Comparison of ENCODE assay signal across 8 mouse cellular contexts in genomic region chr3:96501391-96502115, GRCm38 (mm10). TPM values are rescaled to one million over a fixed set of nuclear protein-coding genes. Genes with fewer than 3 reads are reported as not detected.
DNase-seq lines count a peak whose midpoint lies in the region; ATAC-seq and TF ChIP-seq lines count a peak whose summit lies in the region.

No protein-coding gene starts in this region.

- no peaks in the 10 kb centered on the region for H3K9me3 ChIP-seq in heart, embryonic 12.5 days (replicated peaks)
- H3K9me3 ChIP-seq in kidney, postnatal 0 days (replicated peaks; ENCODE audit: low read length): no peaks in the 10 kb centered on the region
- H3K9me3 ChIP-seq in liver, embryonic 11.5 days (ENCODE audit: control insufficient read depth, low read length): no peaks in the 10 kb centered on the region

- H3K79me3 ChIP-seq in C2C12 (ENCODE audit: low read depth): no peaks in the 10 kb centered on the region

- H3K27me3 ChIP-seq in C2C12 (ENCODE audit: control insufficient read depth, insufficient read depth, insufficient read length): no peaks in the 10 kb centered on the region
- no peaks in the 10 kb centered on the region for H3K27me3 ChIP-seq in heart, embryonic 12.5 days (replicated peaks)
- no peaks in the 10 kb centered on the region for H3K27me3 ChIP-seq in kidney, postnatal 0 days (ENCODE audit: insufficient read depth, low read length)
- no peaks in the 10 kb centered on the region for H3K27me3 ChIP-seq in liver, embryonic 11.5 days (replicated peaks; ENCODE audit: control insufficient read depth, insufficient read depth, low read length)
- H3K27me3 ChIP-seq in myocyte (ENCODE audit: control insufficient read depth, insufficient read depth, insufficient read length): no peaks in the 10 kb centered on the region

- H3K36me3 ChIP-seq in C2C12 (ENCODE audit: control insufficient read depth, insufficient read depth) (no peaks in the 10 kb centered on the region), myocyte (ENCODE audit: control insufficient read depth, insufficient read depth) (no peaks in the 10 kb centered on the region)
- H3K36me3 ChIP-seq in heart, embryonic 12.5 days: no peaks in the 10 kb centered on the region
- no peaks in the 10 kb centered on the region for H3K36me3 ChIP-seq in kidney, postnatal 0 days (ENCODE audit: insufficient read depth, low read length)
- no peaks in the 10 kb centered on the region for H3K36me3 ChIP-seq in liver, embryonic 11.5 days (ENCODE audit: control insufficient read depth, insufficient read depth, low read length)

- no peak for TF ChIP-seq POLR2A in brain, embryonic 14.5 days (IDR thresholded peaks at IDR 0.05; ENCODE audit: borderline replicate concordance, extremely low read depth, insufficient read depth, insufficient read length, poor library complexity, severe bottlenecking)
- TF ChIP-seq POLR2A in myocyte (IDR thresholded peaks at IDR 0.05; ENCODE audit: insufficient read length, low read depth): no peak

- H3K9ac ChIP-seq in heart, embryonic 12.5 days: peak overlapping the region; percentile 80
- H3K9ac ChIP-seq in kidney, postnatal 0 days (ENCODE audit: low read depth, low read length): peak overlapping the region; percentile 74
- peak overlapping the region; percentile 76 for H3K9ac ChIP-seq in liver, embryonic 11.5 days (ENCODE audit: low read depth, low read length)

- H3K4me2 ChIP-seq in heart, embryonic 12.5 days: peak overlapping the region; percentile 88
- peak overlapping the region; percentile 81 for H3K4me2 ChIP-seq in kidney, postnatal 0 days (ENCODE audit: low read length)
- H3K4me2 ChIP-seq in liver, embryonic 11.5 days: peak overlapping the region; percentile 97
- H3K4me2 ChIP-seq in myocyte (ENCODE audit: low read depth): peak overlapping the region; percentile 96

- ATAC-seq in erythroblast, adult 5-6 weeks (replicated peaks; ENCODE audit: low FRiP score, poor library complexity, severe bottlenecking): peak; percentile 27
- peak; percentile 82 for ATAC-seq in heart, embryonic 12.5 days (ENCODE audit: insufficient number of reproducible peaks, low FRiP score)
- peak; percentile 64 for ATAC-seq in kidney, postnatal 0 days (replicated peaks; ENCODE audit: low FRiP score, low read depth)
- ATAC-seq in liver, embryonic 11.5 days (replicated peaks; ENCODE audit: low FRiP score): peak; percentile 61

- peak; percentile 92 for DNase-seq in brain, embryonic 14.5 days (ENCODE audit: low read depth)
- peak; percentile 83 for DNase-seq in kidney, postnatal 0 days (ENCODE audit: low spot score)
- peak; percentile 89 for DNase-seq in liver, embryonic 11.5 days (ENCODE audit: low spot score)
- DNase-seq in spleen, postnatal 4 days (ENCODE audit: low spot score in 2 of 2): peak; percentile 90 to 97

- TF ChIP-seq CTCF in C2C12 (IDR thresholded peaks at IDR 0.05; ENCODE audit: control insufficient read depth, insufficient read depth, insufficient read length): no peak
- TF ChIP-seq CTCF in brain, embryonic 14.5 days (IDR thresholded peaks at IDR 0.05; ENCODE audit: borderline replicate concordance, extremely low read depth, insufficient read depth, insufficient read length): no peak
- TF ChIP-seq CTCF in kidney, postnatal 0 days (IDR thresholded peaks at IDR 0.05; ENCODE audit: low read depth): no peak

- WGBS in heart, embryonic 12.5 days: under 1% methylated on average over 32 of the region's 32 CpGs
- under 1% methylated on average over 32 of the region's 32 CpGs for WGBS in kidney, postnatal 0 days
- WGBS in liver, embryonic 11.5 days: under 1% methylated on average over 32 of the region's 32 CpGs

- H3K4me1 ChIP-seq in heart, embryonic 12.5 days (replicated peaks): no peaks in the 10 kb centered on the region
- 0 out of 2 replicates have a peak, but pooled peaks cover 3% of the 10 kb centered on the region for H3K4me1 ChIP-seq in kidney, postnatal 0 days (replicated peaks; ENCODE audit: insufficient read depth, low read length)
- peaks cover 3% of the 10 kb centered on the region; the same call in 1 of the 2 replicates for H3K4me1 ChIP-seq in liver, embryonic 11.5 days (replicated peaks; ENCODE audit: control insufficient read depth, insufficient read depth, low read length)

- H3K4me3 ChIP-seq in C2C12 (ENCODE audit: insufficient read depth, poor library complexity, severe bottlenecking): peak overlapping the region; percentile 51
- H3K4me3 ChIP-seq in heart, embryonic 12.5 days: peak overlapping the region; percentile 70
- peak overlapping the region; percentile 65 for H3K4me3 ChIP-seq in kidney, postnatal 0 days (replicated peaks; ENCODE audit: low read depth, low read length)
- H3K4me3 ChIP-seq in liver, embryonic 11.5 days (ENCODE audit: low read depth, low read length): peak overlapping the region; percentile 73
- H3K4me3 ChIP-seq in myocyte: peak overlapping the region; percentile 82

- H3K27ac ChIP-seq in heart, embryonic 12.5 days (ENCODE audit: poor library complexity, severe bottlenecking): peak overlapping the region; percentile 77
- peak overlapping the region; percentile 95 for H3K27ac ChIP-seq in kidney, postnatal 0 days
- peak overlapping the region; percentile 67 for H3K27ac ChIP-seq in liver, embryonic 11.5 days (ENCODE audit: low read depth, low read length)

- H3ac ChIP-seq in C2C12 (ENCODE audit: control insufficient read depth, insufficient read length, low read depth): peak overlapping the region; percentile 54
- H3ac ChIP-seq in myocyte (ENCODE audit: control insufficient read depth, insufficient read length): no peak overlapping the region

- H3K79me2 ChIP-seq in C2C12 (ENCODE audit: control insufficient read depth, insufficient read depth) (no peaks in the 10 kb centered on the region), myocyte (ENCODE audit: control insufficient read depth, insufficient read depth) (no peaks in the 10 kb centered on the region)

TF ChIP-seq in C2C12, 6 proteins besides CTCF, POLR2A, EP300 and RAD21:
- TF ChIP-seq MYOG (IDR thresholded peaks at IDR 0.05; ENCODE audit: control insufficient read depth, extremely low read depth, insufficient read length) (no peak), CEBPB (IDR thresholded peaks at IDR 0.05; ENCODE audit: low read depth) (no peak), USF1 (IDR thresholded peaks at IDR 0.05; ENCODE audit: low read depth) (no peak), MYOD1 (IDR thresholded peaks at IDR 0.05; ENCODE audit: control insufficient read depth, insufficient read length, low read depth) (no peak), MAX (IDR thresholded peaks at IDR 0.05) (no peak), FOSL1 (IDR thresholded peaks at IDR 0.05; ENCODE audit: insufficient read depth, low read length, poor library complexity, severe bottlenecking) (no peak)

TF ChIP-seq in myocyte, 11 proteins besides CTCF, POLR2A, EP300 and RAD21:
- no peak for TF ChIP-seq SRF (IDR thresholded peaks at IDR 0.05; ENCODE audit: control insufficient read depth, insufficient read length, low read depth)

RNA-seq across cellular contexts. Expression of gene Hfe2, which starts 23.4 kb away (rescaled TPM):
- polyA plus RNA-seq in C2C12 (2012; fragmentation: generic; extraction: Trizol) (0.23 TPM), myocyte (2012; fragmentation: generic; extraction: Trizol) (116 TPM)
- 0.58 and 0.66 TPM in 2 replicates for polyA plus RNA-seq in brain, embryonic 14.5 days (2012; rRNA removed)
- not detected in 2 replicates for total RNA-seq in erythroblast, adult 5-6 weeks (2015; ENCODE audit: low replicate concordance)
- 0.17 TPM in 1 of 2 replicates, not detected in the other for total RNA-seq in erythroblast, adult 5-6 weeks (2017; ENCODE audit: low replicate concordance)
- polyA plus RNA-seq in heart, embryonic 12.5 days (2016; fragmentation: Nextera tagmentation; extraction: Ambion mirVana): 7.9 and 9.2 TPM in 2 replicates
- 0.07 and 0.10 TPM in 2 replicates for polyA plus RNA-seq in kidney, postnatal 0 days (2015; fragmentation: Nextera tagmentation; extraction: Ambion mirVana)
- 0.19 and 0.32 TPM in 2 replicates for polyA plus RNA-seq in liver, embryonic 11.5 days (2014; fragmentation: Nextera tagmentation; extraction: Ambion mirVana)

RNA-seq across cellular contexts. Expression of gene BC107364, which starts 49.4 kb away (rescaled TPM):
- polyA plus RNA-seq in C2C12 (2012; fragmentation: generic; extraction: Trizol) (not detected), myocyte (2012; fragmentation: generic; extraction: Trizol) (not detected)
- polyA plus RNA-seq in brain, embryonic 14.5 days (2012; rRNA removed): 0.05 TPM in 1 of 2 replicates, not detected in the other
- total RNA-seq in erythroblast, adult 5-6 weeks (2015; ENCODE audit: low replicate concordance): not detected in 2 replicates
- not detected in 2 replicates for total RNA-seq in erythroblast, adult 5-6 weeks (2017; ENCODE audit: low replicate concordance)
- polyA plus RNA-seq in heart, embryonic 12.5 days (2016; fragmentation: Nextera tagmentation; extraction: Ambion mirVana): 0.72 and 0.87 TPM in 2 replicates
- polyA plus RNA-seq in kidney, postnatal 0 days (2015; fragmentation: Nextera tagmentation; extraction: Ambion mirVana): 0.40 and 0.51 TPM in 2 replicates
- polyA plus RNA-seq in liver, embryonic 11.5 days (2014; fragmentation: Nextera tagmentation; extraction: Ambion mirVana): not detected in 2 replicates

RNA-seq across cellular contexts. Expression of gene Txnip, which starts 56.2 kb away (rescaled TPM):
- polyA plus RNA-seq in C2C12 (2012; fragmentation: generic; extraction: Trizol): 1.2 TPM
- 110 and 138 TPM in 2 replicates for polyA plus RNA-seq in brain, embryonic 14.5 days (2012; rRNA removed)
- total RNA-seq in erythroblast, adult 5-6 weeks (2015; ENCODE audit: low replicate concordance): 125 and 174 TPM in 2 replicates
- 113 and 122 TPM in 2 replicates for total RNA-seq in erythroblast, adult 5-6 weeks (2017; ENCODE audit: low replicate concordance)
- polyA plus RNA-seq in heart, embryonic 12.5 days (2016; fragmentation: Nextera tagmentation; extraction: Ambion mirVana): 144 and 150 TPM in 2 replicates
- polyA plus RNA-seq in kidney, postnatal 0 days (2015; fragmentation: Nextera tagmentation; extraction: Ambion mirVana): 241 and 254 TPM in 2 replicates
- polyA plus RNA-seq in liver, embryonic 11.5 days (2014; fragmentation: Nextera tagmentation; extraction: Ambion mirVana): 41.1 and 44.0 TPM in 2 replicates
- 42.6 TPM for polyA plus RNA-seq in myocyte (2012; fragmentation: generic; extraction: Trizol)

Comparison
In these comparisons a context has a peak if more than half of its experiments do, and no peak if none do; other contexts are left out.
1. Peak in every context shown above with its lines: DNase-seq, ATAC-seq, H3K4me3 ChIP-seq and H3K27ac ChIP-seq.
2. ATAC-seq: peak in every context shown above with its lines; median percentile 82 in heart, embryonic 12.5 days; 64 in kidney, postnatal 0 days; 61 in liver, embryonic 11.5 days; 27 in erythroblast, adult 5-6 weeks.
3. RNA of gene Hfe2, which starts 23.4 kb away (polyA plus RNA-seq): 116 TPM in myocyte (single experiment); 7.9 to 9.2 TPM in heart, embryonic 12.5 days, 0.58 to 0.66 TPM in brain, embryonic 14.5 days, 0.19 to 0.32 TPM in liver, embryonic 11.5 days, 0.23 TPM in C2C12 (single experiment) and 0.07 to 0.10 TPM in kidney, postnatal 0 days; every median in the first group is over 10 times any median in the second.
4. RNA of gene Txnip, which starts 56.2 kb away (polyA plus RNA-seq): 241 to 254 TPM in kidney, postnatal 0 days, 144 to 150 TPM in heart, embryonic 12.5 days, 110 to 138 TPM in brain, embryonic 14.5 days, 42.6 TPM in myocyte (single experiment) and 41.1 to 44.0 TPM in liver, embryonic 11.5 days; 1.2 TPM in C2C12 (single experiment); every median in the first group is over 10 times any median in the second.